Mouse (Mus musculus) kidney, postnatal 0 days (tissue): ENCODE measurements around the gene Slc20a1. TPM values are rescaled to one million over a fixed set of nuclear protein-coding genes. Genes with fewer than 3 reads are reported as not detected.

Source experiments
- ATAC-seq: fragments of 200-750 bp; cut with Nextera tagmentation; replicated peaks from 2 replicates; pipeline ENCODE4 v1.8.0; 2017; ENCODE audit warnings: low read depth, moderate number of reproducible peaks, moderate TSS enrichment, moderate library complexity; ENCODE audit not compliant: low FRiP score
- DNase-seq: peaks from one replicate; pipeline ENCODE4 v3.0.0-alpha.2; 2016; ENCODE audit warnings: low spot score
- H3K27ac ChIP-seq: fragments of 300-500 bp; sonication (generic); 2 replicates; pipeline ENCODE4 v1.5.1; 2014; ENCODE audit warnings: mild to moderate bottlenecking
- H3K27me3 ChIP-seq: fragments of 300-500 bp; sonication (generic); 2 replicates; pipeline ENCODE4 v1.6.1; 2014; ENCODE audit warnings: low read length, mixed read lengths; ENCODE audit not compliant: insufficient read depth
- H3K36me3 ChIP-seq: fragments of 300-500 bp; sonication (generic); 2 replicates; pipeline ENCODE4 v1.6.1; 2014; ENCODE audit warnings: low read length, mixed read lengths; ENCODE audit not compliant: insufficient read depth
- H3K4me1 ChIP-seq: fragments of 300-500 bp; sonication (generic); replicated peaks from 2 replicates; pipeline ENCODE4 v1.6.1; 2014; ENCODE audit warnings: antibody characterized with exemption, low read length, mixed read lengths; ENCODE audit not compliant: insufficient read depth
- H3K4me2 ChIP-seq: fragments of 300-500 bp; sonication (generic); 2 replicates; pipeline ENCODE4 v1.6.1; 2014; ENCODE audit warnings: mild to moderate bottlenecking, low read length, moderate library complexity, mixed read lengths
- H3K4me3 ChIP-seq: fragments of 300-500 bp; sonication (generic); replicated peaks from 2 replicates; pipeline ENCODE4 v1.5.1; 2014; ENCODE audit warnings: low read depth, low read length
- H3K9ac ChIP-seq: fragments of 300-500 bp; sonication (generic); 2 replicates; pipeline ENCODE4 v1.6.1; 2014; ENCODE audit warnings: low read depth, low read length
- H3K9me3 ChIP-seq: fragments of 300-500 bp; sonication (generic); replicated peaks from 2 replicates; pipeline ENCODE4 v1.6.1; 2016; ENCODE audit warnings: low read length, inconsistent platforms, mixed read lengths
- CTCF ChIP-seq: IDR thresholded peaks from 2 replicates; pipeline ENCODE4 v1.5.1; 2016; ENCODE audit warnings: antibody characterized with exemption, low read depth, mild to moderate bottlenecking, moderate library complexity
- WGBS: fragments of 180-500 bp; shearing (Covaris S2); extraction: QIAGEN DNeasy Blood & Tissue Kit; methylation state at CpG from one replicate; pipeline ENCODE4 v1.1.7; 2014; 5-methylcytosine and 5-hydroxymethylcytosine counted together
- polyA plus RNA-seq: library from polyadenylated mRNA; unstranded; fragments of >200 nt; fragmentation: Nextera tagmentation; extraction: Ambion mirVana; gene quantifications from 2 replicates; pipeline ENCODE4 v1.2.1, GENCODE M21; 2015

The Slc20a1 gene
- polyA plus RNA-seq, 1 experiment from 2014 or later: 12.4 TPM

DNA sequence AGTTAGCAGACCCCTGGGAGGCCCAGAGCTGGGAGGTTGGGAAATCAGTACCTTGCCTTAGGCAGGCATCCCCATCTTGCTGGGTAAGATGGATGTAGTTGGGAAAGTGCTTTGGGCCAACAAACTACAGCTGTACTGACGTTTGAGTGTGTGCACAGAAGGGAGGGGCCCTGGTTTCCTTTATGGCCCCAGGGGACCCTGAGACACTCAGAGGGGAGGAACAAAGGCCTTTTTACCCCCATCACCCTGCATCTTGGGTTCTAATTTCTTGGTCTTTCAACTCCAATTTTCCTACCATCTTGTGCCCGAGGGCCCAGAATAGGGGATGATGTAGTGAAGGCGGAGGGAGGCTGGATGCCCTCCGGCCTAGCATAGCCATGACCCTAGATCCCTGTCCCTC, 57.4 kb downstream of the Slc20a1 start:
- no peak for TF ChIP-seq CTCF
- Histone ChIP-seq H3K4me3 (no peak overlapping the region), H3K4me2 (no peak overlapping the region), H3K27ac (no peak overlapping the region), H3K9ac (no peak overlapping the region), H3K36me3 (no peaks in the 10 kb centered on the region), H3K9me3 (no peaks in the 10 kb centered on the region), H3K27me3 (no peaks in the 10 kb centered on the region), H3K4me1 (no peaks in the 10 kb centered on the region)
- WGBS: 75% methylated on average over 4 of the region's 4 CpGs
- DNase-seq (no peak), ATAC-seq (no peak)

DNA sequence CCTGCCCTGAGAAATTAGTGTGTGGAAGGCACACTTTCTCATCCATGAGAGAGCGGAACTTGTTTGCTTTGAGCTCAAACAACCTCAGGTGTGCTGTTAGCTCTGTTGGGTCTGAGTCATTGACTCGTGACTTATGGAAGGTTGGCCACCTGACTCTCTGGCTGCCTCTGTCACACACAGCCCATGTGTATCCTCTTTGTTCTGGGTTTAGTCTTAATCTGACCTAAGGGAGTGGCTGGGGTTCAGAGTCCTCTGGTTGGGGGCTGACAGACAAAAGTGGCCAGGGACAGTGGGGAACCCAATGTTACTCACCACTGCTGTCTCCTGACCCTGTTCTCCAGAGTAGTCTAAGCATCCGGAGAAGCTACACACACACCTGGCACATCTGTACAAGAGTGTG, 59.5 kb downstream of the Slc20a1 start:
- Histone ChIP-seq H3K36me3 (no peaks in the 10 kb centered on the region), H3K9me3 (no peaks in the 10 kb centered on the region), H3K27ac (no peak overlapping the region), H3K27me3 (no peaks in the 10 kb centered on the region), H3K9ac (no peak overlapping the region), H3K4me3 (no peak overlapping the region), H3K4me1 (no peaks in the 10 kb centered on the region), H3K4me2 (no peak overlapping the region)
- 79% methylated on average over 3 of the region's 3 CpGs for WGBS
- no peak for TF ChIP-seq CTCF
- ATAC-seq (no peak), DNase-seq (no peak)

GRCm38 (mm10) chr2:129258475-129259211, 60.1 kb downstream of the Slc20a1 start:
- DNase-seq (peak; percentile 94), ATAC-seq (peak; percentile 44; the same call in 1 of the 2 replicates)
- Histone ChIP-seq H3K4me1 (no peaks in the 10 kb centered on the region), H3K27me3 (no peaks in the 10 kb centered on the region), H3K9ac (no peak overlapping the region), H3K9me3 (no peaks in the 10 kb centered on the region), H3K4me2 (no peak overlapping the region), H3K36me3 (no peaks in the 10 kb centered on the region), H3K4me3 (no peak overlapping the region), H3K27ac (no peak overlapping the region)
- WGBS: 39% methylated on average over 7 of the region's 7 CpGs
- TF ChIP-seq CTCF: peak; percentile 97

- no peak overlapping the region for H3K4me3 ChIP-seq
- TF ChIP-seq CTCF: no peak
- WGBS: 72% methylated on average over 3 of the region's 3 CpGs
Measured at GRCm38 (mm10) chr2:129260646-129261045, 62.1 kb downstream of the Slc20a1 start.

More at GRCm38 (mm10) chr2:129260646-129261045, 62.1 kb downstream of the Slc20a1 start:
- no peak overlapping the region for H3K27ac ChIP-seq
- H3K36me3 ChIP-seq: no peaks in the 10 kb centered on the region
- ATAC-seq (no peak), DNase-seq (no peak)
- H3K4me1 ChIP-seq: no peaks in the 10 kb centered on the region
- H3K9ac ChIP-seq: no peak overlapping the region
- H3K9me3 ChIP-seq: no peaks in the 10 kb centered on the region
- H3K4me2 ChIP-seq: no peak overlapping the region
- no peaks in the 10 kb centered on the region for H3K27me3 ChIP-seq

Other genes starting within 250 kb of the Slc20a1 start
- 3.1 and 4.9 TPM in 2 replicates for gene Zc3h6, start 231.4 kb upstream of the Slc20a1 start, polyA plus RNA-seq
- 19.8 and 26.5 TPM in 2 replicates for gene Gm10762, start 231.0 kb upstream of the Slc20a1 start, polyA plus RNA-seq
- gene Vinac1, start 150.6 kb upstream of the Slc20a1 start, polyA plus RNA-seq: 0.05 and 0.11 TPM in 2 replicates
- 9.7 and 10.0 TPM in 2 replicates for gene Ttl, start 132.8 kb upstream of the Slc20a1 start, polyA plus RNA-seq
- 17.4 and 19.5 TPM in 2 replicates for gene Polr1b, start 97.8 kb upstream of the Slc20a1 start, polyA plus RNA-seq
- 24.9 and 26.8 TPM in 2 replicates for gene Chchd5, start 69.1 kb upstream of the Slc20a1 start, polyA plus RNA-seq
- 22.8 and 22.9 TPM in 2 replicates for gene Ckap2l, start 98.4 kb downstream of the Slc20a1 start, polyA plus RNA-seq
- not detected in 2 replicates for gene Il1a, start 111.2 kb downstream of the Slc20a1 start, polyA plus RNA-seq
- 0.43 TPM in 2 replicates for gene Il1b, start 172.4 kb downstream of the Slc20a1 start, polyA plus RNA-seq